Mouse (Mus musculus): ENCODE data around the gene Dhx36. TPM values are rescaled to one million over a fixed set of nuclear protein-coding genes. Genes with fewer than 3 reads are reported as not detected.

Gene Dhx36
- polyA plus RNA-seq, 1 experiment from 2014 or later, result 40.5 TPM

DNA sequence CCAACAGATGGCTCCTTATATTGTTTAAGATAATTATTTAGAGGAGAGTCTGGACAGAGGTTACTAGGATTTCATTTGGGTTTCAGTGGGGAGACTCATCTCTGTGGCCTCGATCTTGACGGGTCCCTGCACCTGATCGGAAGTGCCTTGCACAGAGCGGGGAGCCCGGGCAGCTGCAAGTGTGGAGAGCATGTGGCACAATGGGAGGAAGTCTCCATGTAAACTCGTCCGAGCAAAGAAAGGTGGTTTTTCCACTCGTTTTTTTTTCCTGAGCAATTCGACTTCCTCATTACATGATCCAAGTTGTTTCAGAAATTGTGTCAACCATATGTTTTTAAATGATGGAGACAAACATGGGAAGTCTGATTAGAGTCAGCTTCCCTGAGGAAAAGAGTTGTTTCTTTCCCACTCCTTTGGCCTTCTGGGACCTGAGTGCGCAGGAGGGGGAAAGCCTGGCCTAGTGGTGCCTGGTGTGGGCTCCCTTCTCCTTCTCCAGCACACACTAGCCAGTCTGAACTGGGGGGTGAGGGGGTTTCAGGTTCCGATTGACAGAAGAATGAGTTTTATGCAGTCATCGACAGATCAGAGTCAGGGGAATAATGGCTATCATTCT lies 63.1 kb downstream of the Dhx36 start:
- no peaks in the 10 kb centered on the region for H3K36me3 ChIP-seq (ENCODE audit: control insufficient read depth, insufficient read depth, low read length)
- no peaks in the 10 kb centered on the region for H3K9me3 ChIP-seq (replicated peaks; ENCODE audit: control insufficient read depth, low read length, poor library complexity, severe bottlenecking)
- no peaks in the 10 kb centered on the region for H3K4me1 ChIP-seq (ENCODE audit: control insufficient read depth, insufficient read depth, low read length)
- no peak overlapping the region for H3K9ac ChIP-seq (ENCODE audit: low read depth, low read length)
- H3K27me3 ChIP-seq (ENCODE audit: control insufficient read depth, insufficient read depth, low read depth, low read length), result no peaks in the 10 kb centered on the region
- no peak overlapping the region for H3K4me3 ChIP-seq (ENCODE audit: low read depth, low read length)
- no peak overlapping the region for H3K27ac ChIP-seq (ENCODE audit: low read length)
- WGBS, result 85% methylated on average over 12 of the region's 12 CpGs
- no peak overlapping the region for H3K4me2 ChIP-seq (ENCODE audit: low read length)
- ATAC-seq, result no peak

DNA sequence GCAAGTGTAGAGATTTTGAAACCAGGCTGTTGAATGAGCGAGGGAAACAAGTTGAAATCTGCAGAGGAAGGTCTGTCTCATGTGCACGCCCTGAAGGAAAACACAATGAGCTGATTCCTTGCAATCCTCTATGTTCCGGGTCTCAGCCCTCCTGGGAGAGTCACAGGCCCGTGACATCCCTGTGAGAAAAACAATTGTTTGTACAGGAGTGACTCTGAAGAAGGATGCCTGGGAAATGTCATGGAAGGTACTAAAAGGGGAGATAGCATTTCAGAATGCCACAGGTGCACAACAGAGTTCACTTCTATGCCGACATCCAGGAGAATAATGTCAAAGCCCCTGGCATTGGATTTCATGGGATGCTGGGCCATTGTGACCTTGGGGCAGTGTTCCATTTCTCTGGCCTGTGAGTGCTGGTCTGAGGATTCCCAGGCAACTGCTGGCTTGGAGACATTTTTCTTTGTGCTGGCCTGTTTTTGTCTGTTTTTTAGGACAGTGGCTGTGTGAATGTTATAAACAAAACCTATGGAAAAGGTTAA lies 66.3 kb downstream of the Dhx36 start:
- no peak for ATAC-seq
- Histone ChIP-seq H3K36me3 (ENCODE audit: control insufficient read depth, insufficient read depth, low read length) (no peaks in the 10 kb centered on the region), H3K27ac (ENCODE audit: low read length) (no peak overlapping the region), H3K9ac (ENCODE audit: low read depth, low read length) (no peak overlapping the region), H3K27me3 (ENCODE audit: control insufficient read depth, insufficient read depth, low read depth, low read length) (no peaks in the 10 kb centered on the region), H3K4me2 (ENCODE audit: low read length) (no peak overlapping the region), H3K9me3 (replicated peaks; ENCODE audit: control insufficient read depth, low read length, poor library complexity, severe bottlenecking) (no peaks in the 10 kb centered on the region), H3K4me3 (ENCODE audit: low read depth, low read length) (no peak overlapping the region), H3K4me1 (ENCODE audit: control insufficient read depth, insufficient read depth, low read length) (no peaks in the 10 kb centered on the region)
- 12% methylated on average over 5 of the region's 5 CpGs for WGBS

DNA sequence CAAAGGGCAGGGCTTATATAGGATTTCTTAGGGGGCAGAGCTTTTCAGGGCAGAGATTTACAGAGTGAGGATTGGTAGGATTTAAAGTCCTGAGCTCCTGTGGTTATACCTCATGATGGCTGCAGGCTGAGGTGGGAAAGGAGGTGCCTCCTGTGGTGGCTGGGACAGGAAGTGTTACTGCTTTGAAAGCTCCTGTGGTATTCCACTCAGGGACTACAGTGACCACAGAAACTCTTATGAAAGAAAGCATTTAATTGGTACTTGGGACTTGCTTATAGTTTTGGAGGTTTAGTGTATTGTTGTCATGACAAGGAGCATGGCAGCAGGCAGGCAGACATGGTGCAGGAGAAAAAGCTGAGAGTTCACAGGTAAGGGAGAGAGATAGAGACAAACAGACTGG lies 70.9 kb downstream of the Dhx36 start:
- Histone ChIP-seq H3K9me3 (replicated peaks; ENCODE audit: control insufficient read depth, low read length, poor library complexity, severe bottlenecking) (no peaks in the 10 kb centered on the region), H3K4me2 (ENCODE audit: low read length) (no peak overlapping the region), H3K4me1 (ENCODE audit: control insufficient read depth, insufficient read depth, low read length) (no peaks in the 10 kb centered on the region), H3K27me3 (ENCODE audit: control insufficient read depth, insufficient read depth, low read depth, low read length) (no peaks in the 10 kb centered on the region), H3K4me3 (ENCODE audit: low read depth, low read length) (no peak overlapping the region), H3K9ac (ENCODE audit: low read depth, low read length) (no peak overlapping the region), H3K27ac (ENCODE audit: low read length) (no peak overlapping the region), H3K36me3 (ENCODE audit: control insufficient read depth, insufficient read depth, low read length) (no peaks in the 10 kb centered on the region)
- ATAC-seq, result no peak

DNA sequence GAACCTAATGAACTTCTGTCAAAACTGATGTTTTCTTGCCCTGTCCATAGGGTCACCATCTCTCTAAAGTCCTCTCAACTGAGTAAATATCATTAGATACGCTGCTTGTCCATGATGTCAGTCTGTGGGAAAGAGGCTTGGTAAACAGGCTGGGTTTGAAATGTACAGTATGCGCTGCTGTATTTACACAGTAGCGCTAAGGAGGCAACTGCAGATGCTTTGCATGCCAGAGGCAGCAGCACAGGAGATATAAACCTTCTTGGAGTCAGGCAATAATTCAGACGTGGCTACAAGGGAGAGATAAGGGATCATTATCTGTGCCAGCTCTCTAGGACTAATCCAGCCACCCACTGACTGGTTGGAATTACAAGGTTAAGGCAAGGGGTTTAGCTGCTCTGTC lies 73.1 kb downstream of the Dhx36 start:
- H3K36me3 ChIP-seq (ENCODE audit: control insufficient read depth, insufficient read depth, low read length), result no peaks in the 10 kb centered on the region
- H3K27ac ChIP-seq (ENCODE audit: low read length), result no peak overlapping the region
- no peak overlapping the region for H3K9ac ChIP-seq (ENCODE audit: low read depth, low read length)
- no peaks in the 10 kb centered on the region for H3K4me1 ChIP-seq (ENCODE audit: control insufficient read depth, insufficient read depth, low read length)
- WGBS, result 72% methylated on average over 4 of the region's 4 CpGs
- H3K9me3 ChIP-seq (replicated peaks; ENCODE audit: control insufficient read depth, low read length, poor library complexity, severe bottlenecking), result no peaks in the 10 kb centered on the region
- H3K4me2 ChIP-seq (ENCODE audit: low read length), result no peak overlapping the region
- H3K27me3 ChIP-seq (ENCODE audit: control insufficient read depth, insufficient read depth, low read depth, low read length), result no peaks in the 10 kb centered on the region
- no peak overlapping the region for H3K4me3 ChIP-seq (ENCODE audit: low read depth, low read length)
- ATAC-seq, result no peak

DNA sequence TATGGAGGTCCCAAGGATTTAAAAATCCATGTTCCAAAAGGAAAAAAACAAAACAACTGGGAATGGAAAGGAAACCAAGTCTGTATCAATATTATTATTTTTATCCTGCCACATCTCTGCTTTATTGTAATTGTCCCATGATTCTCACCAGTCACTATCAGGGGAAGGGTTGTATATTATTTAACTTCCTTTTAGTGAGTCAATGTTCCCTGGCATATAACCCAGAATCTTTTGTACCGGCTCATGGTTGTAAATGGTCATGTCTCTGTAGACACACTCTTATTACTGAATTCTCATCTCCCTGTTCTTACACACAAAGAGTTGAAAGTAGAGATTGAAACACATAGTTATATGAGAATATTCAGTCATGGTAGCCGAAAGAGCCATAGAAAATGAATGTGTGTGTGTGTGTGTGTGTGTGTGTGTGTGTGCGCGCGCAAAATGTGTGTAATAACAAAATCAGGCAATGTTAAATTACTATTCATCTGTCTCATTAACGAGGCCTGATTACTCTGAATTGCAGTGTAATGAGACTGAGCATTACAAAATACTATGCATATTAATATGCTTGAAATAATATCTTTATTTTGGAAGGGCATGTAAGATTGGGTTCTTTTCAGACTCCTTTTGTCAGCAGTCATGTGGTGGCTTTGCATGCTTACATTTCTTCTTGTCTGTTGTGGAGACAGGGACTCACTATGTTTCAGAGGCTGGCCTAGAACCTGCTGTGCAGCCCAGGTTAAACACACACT lies 88.2 kb downstream of the Dhx36 start:
- no peaks in the 10 kb centered on the region for H3K9me3 ChIP-seq (replicated peaks; ENCODE audit: control insufficient read depth, low read length, poor library complexity, severe bottlenecking)
- WGBS, result 92% methylated on average over 6 of the region's 6 CpGs
- no peak overlapping the region for H3K4me3 ChIP-seq (ENCODE audit: low read depth, low read length)
- no peaks in the 10 kb centered on the region for H3K27me3 ChIP-seq (ENCODE audit: control insufficient read depth, insufficient read depth, low read depth, low read length)
- no peak for ATAC-seq
- H3K4me1 ChIP-seq (ENCODE audit: control insufficient read depth, insufficient read depth, low read length), result no peaks in the 10 kb centered on the region
- no peak overlapping the region for H3K9ac ChIP-seq (ENCODE audit: low read depth, low read length)
- no peaks in the 10 kb centered on the region for H3K36me3 ChIP-seq (ENCODE audit: control insufficient read depth, insufficient read depth, low read length)
- no peak overlapping the region for H3K27ac ChIP-seq (ENCODE audit: low read length)
- no peak overlapping the region for H3K4me2 ChIP-seq (ENCODE audit: low read length)

Other genes with a start within 250 kb of the Dhx36 start
- gene Arhgef26, start 168.7 kb downstream of the Dhx36 start, polyA plus RNA-seq (2015; fragmentation: Nextera tagmentation; extraction: Ambion mirVana), result 10.7 and 12.9 TPM in 2 replicates
- 4.8 and 5.2 TPM in 2 replicates for gene Gpr149, start 98.1 kb upstream of the Dhx36 start, polyA plus RNA-seq (2015; fragmentation: Nextera tagmentation; extraction: Ambion mirVana)